Mouse (Mus musculus) T-helper 2 cell (primary cell): ENCODE results near the gene Csta1.
"Not testable (repeated sequence)": the region's sequence is repeated elsewhere in the genome, so short reads cannot be mapped to it uniquely, and the experiment has no call there.

Source experiments
- in situ Hi-C: fragments of 300-600 bp; cut with MboI, MseI; formaldehyde crosslinking; loops from one replicate; pipeline ENCODE4 v1.15.1; 2025; ENCODE audit warnings: high pct_unique_total_duplicates

The Csta1 gene

DNA sequence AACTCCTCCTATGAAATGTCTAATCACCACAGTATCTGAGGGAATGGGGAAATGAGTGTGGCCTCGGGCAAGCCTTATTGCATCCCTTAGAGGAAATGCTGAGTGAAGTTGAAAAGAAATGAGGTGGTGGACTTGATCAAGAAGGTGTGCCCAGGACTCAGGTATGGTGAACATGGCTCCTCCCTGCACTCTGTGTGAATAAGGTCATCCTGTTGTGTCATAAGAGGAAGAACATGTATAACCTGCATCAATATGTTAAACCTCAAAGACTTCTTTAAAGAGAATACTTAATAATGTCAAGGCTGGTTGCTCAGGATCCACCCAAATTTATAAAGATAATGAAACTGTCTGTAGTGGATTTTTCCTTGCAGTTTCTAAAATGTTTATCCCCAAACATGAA, at the start of gene Csta1:
Gene Csta1, minus strand, starts transcription at position 101 of the 400 bp plus-strand sequence.
- in situ Hi-C loops, result no loop called here

DNA sequence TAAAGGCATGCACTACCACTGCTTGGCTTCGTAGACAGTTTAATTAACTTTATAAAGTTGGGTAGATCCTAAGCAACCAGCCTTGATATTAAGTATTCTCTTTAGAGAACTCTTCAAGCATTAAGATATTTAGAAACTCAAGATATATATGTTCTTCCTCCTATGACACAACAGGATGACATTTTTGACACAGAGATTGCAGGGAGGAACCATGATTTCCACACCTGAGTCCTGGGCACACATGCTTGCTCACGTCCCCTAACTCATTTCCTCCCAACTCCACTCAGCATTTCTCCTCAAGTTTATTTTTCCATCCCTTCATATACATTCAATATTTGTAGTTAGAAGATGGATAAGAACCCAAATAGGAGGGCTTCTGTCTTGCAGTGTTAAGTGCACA, 48.9 kb upstream of the Csta1 start:
- in situ Hi-C loops, result no loop called here

DNA sequence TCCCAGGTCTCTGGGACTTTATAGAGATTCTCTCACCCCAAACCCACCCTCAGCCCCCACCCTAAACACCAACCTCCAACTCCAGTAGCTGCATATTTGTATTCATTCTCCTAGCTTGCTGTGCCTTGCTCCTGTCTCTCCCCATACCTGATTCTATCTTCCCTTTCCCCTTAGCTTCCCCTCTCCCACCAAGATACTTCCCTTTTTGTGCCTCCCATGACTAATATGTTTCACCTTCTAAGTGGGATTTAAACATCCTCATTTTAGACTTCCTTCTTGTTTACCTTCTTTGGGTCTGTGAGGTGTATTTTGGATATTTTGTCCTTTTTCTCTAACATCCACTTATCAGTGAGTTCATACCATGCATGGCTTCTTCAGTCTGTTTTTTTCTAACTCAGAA, 45.1 kb upstream of the Csta1 start:
- in situ Hi-C loops, result no loop called here

DNA sequence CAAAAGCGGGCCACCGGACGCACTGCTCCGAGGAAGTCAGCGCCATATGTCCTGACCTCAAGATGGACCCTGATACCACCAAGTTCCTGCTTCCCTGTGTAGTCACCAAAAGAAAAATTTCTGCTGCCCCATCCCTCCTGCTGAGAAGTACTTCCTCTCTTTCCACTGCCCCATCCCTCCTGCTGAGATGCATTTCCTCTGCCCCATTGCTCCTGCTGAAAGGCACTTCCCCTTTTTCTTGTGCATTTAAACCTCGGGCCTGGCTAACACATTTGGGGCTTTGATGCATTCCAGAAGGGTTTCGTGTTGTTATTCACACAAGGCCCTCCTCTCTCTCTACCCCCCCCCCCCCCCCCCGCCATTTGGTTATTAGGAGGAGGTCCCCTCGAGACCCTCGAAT, 36.8 kb upstream of the Csta1 start:
- in situ Hi-C loops, result not testable (repeated sequence)

DNA sequence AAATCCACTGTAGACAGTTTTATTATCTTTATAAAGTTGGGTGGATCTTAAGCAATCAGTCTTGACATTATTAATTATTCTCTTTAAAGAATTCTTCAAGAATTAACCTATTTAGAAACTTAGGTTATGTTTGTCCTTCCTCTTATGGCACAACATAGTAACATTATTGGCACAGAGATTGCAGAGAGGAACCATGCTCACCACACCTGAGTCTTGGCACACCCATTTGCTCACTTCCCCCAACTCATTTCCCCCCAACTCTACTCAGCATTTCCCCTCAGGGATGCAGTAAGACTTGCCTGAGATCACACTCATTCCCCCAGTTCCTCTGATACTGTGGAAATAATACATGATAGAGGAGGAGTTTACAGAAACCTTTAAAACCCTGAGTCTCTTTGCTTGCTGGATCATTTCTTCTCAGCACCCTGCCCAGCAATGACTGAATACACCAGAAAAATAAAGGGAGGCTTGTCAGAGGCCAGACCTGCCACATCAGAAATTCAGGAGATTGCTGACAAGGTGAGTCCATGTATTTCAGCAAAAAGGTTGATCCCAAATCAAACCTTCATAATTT, 25.4 kb upstream of the Csta1 start, which contains the start of gene Stfa2l1:
Gene Stfa2l1, plus strand, starts transcription at position 410 of the 574 bp plus-strand sequence.
- in situ Hi-C loops, result no loop called here

DNA sequence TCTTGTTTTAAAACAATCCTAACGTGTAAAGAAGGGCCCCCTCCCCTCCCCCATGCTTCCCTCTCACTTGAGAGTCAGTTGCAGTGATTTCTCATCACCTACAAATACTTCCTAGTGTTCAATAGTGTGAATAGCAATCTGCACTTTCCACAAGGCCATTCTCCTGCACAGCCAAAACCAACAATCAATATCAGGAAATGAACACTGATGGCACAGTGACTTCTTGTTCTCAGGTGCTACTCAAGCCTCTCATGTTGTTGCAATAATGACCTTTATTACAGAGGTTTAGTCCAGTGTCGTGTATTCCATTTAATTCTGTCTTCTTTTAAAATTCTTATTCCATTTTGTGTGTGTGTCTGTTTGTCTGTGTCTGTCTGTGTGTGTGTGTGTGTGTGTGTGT, 7.2 kb upstream of the Csta1 start:
- in situ Hi-C loops, result no loop called here

DNA sequence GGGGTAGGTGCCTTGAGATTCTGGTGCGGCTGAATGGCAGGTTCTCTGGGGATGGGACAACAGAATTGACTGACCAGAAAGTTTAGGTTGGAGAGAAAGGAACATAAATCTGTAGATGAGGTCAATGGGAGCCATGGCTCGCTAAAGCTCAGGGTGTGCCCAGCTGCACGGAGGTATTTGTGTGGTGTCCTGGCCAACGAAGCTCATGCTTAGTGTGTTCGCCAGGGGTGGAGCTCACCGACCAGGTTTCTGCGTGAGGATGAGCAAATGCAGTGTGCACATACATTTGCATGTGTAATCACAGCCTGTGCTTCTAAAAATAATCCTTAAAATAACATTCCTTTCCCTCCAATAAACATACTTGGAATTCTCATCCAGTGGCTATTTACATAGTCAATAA, 2.9 kb downstream of the Csta1 start:
- in situ Hi-C loops, result no loop called here

DNA sequence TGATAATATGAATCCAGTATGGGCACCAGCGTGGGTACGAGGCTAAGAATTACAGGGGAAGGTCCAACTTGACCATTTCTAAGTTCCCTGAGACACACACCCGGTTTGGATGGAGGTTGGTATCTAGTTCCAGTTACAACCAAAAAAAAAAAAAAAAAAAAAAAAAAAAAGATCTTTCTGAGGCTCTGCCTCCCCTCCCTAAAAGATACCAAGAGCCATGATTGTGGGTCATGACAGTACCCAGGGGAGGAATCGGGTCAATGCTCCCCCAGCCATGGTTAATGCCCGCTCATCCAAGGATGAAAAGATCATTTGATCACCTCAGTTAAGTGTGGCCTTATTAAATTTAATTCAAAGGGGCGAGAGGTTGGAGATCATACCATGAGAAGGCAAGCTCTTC, 15.3 kb downstream of the Csta1 start:
- in situ Hi-C loops, result not testable (repeated sequence)

DNA sequence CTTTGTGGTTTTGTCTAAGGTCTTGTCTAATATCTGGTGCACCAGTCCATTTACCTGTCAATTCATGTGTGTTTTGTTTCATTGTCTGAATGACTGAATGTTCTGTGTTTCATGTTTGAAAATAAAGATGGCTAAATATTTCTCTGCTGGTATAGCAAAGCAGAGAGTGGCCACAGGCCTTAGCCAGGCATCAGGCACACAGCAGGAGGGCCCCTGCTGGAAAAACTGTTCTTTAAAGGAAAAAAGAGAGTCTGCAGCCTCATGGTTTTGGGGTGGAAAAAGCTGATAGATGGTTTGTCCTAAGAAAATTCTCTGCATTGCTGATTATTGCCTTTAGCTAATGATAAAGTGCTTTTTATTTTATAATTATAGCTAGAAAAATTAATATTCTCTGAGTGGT, 19.6 kb downstream of the Csta1 start:
- in situ Hi-C loops, result loop anchor here (5.0 kb wide), 1 partner anchor 596 kb away; no protein-coding TSS in a partner anchor

DNA sequence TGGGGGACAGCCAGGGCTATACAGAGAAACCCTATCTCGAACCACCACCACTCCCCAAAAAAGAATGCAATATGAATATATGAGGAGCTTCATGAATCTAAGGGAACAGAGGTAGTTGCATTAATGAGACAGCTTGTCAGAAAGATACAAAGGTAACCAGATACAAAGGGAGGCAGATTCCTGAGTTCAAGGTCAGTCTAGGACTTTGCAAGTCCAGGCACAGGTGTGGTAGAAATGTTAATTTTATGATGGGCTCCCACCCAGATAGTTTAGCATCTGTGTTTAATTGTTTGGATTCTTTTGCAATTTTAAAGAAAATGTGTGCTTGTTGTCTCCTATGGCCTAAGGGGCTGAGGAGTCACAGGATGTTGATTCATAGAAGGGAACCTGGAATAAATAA, 28.8 kb downstream of the Csta1 start:
- in situ Hi-C loops, result no loop called here

DNA sequence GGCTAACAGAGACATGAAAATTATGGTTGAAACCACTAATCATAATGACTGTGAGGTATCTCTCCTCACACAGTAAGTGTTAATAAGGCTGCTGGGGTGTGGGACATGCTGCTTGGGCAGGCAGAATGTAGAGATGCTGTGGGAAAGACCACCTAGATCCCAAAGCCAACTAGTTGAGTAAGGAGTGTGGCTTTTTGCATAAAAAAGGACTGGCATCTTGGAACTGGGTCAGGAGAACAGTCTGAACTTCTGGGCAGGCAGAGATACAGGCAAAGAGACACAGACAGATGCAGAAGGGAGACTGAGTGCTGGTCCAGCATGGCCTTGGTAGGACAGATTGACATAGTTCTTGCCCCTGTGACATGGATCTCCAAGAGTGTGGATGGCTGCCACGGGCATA, 29.5 kb downstream of the Csta1 start:
- in situ Hi-C loops, result no loop called here

DNA sequence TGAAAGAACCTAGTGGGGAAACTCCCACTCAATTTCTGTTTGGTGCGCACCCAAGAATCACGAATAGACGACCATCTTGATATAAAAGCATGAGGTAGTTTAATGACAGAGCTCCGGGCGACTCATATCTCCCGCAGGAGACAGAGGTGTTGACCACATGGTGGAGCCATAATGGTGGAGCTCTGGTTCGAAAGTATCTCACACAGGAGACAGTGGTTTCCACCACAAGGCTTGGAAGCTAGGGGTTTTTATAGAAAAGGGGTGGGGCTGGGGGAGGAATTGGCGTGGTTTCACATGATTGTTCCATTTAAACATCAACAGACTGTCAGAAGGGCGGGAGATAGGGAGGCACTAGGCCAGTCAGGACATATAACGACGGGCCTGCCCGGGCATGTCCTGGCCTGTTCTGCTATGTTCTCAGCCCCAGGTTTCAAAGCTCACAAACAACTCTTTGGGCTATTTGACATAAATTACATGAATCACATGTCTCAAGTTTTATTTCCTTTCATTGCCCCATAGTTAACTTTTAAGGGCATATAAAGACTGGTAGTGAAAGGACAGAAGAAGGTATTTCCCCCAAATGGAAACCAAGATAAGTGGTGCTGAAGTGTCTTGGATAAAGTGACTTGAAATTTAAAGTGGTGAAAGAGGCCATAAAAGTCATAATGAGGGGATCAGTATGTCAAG, 33.1 kb downstream of the Csta1 start:
- in situ Hi-C loops, result loop anchor here (25.0 kb wide), 2 partner anchors 714 to 1439 kb away; partner anchors contain the start of genes Gtf2e1 and Rabl3

DNA sequence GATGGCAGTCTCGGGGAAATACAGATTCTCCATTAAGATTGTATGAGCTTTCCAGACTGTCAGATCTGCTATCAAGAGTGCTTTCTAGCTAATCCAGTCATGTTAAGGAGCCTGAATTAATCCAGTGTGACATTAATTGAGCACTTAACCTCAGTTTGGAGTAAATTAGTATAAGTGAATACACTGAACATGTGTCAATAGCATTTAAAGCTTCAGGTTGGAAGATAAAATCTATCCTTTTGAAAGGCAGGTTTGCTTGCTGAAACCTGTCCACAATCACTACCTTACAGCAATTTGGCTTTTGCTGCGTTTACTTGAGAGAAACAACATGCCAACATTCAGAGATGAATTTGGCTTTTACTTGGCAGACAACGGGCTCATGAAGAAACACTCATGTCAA, 37.0 kb downstream of the Csta1 start:
- in situ Hi-C loops, result loop anchor here (25.0 kb wide), 2 partner anchors 718 to 1443 kb away; partner anchors contain the start of genes Gtf2e1 and Rabl3

DNA sequence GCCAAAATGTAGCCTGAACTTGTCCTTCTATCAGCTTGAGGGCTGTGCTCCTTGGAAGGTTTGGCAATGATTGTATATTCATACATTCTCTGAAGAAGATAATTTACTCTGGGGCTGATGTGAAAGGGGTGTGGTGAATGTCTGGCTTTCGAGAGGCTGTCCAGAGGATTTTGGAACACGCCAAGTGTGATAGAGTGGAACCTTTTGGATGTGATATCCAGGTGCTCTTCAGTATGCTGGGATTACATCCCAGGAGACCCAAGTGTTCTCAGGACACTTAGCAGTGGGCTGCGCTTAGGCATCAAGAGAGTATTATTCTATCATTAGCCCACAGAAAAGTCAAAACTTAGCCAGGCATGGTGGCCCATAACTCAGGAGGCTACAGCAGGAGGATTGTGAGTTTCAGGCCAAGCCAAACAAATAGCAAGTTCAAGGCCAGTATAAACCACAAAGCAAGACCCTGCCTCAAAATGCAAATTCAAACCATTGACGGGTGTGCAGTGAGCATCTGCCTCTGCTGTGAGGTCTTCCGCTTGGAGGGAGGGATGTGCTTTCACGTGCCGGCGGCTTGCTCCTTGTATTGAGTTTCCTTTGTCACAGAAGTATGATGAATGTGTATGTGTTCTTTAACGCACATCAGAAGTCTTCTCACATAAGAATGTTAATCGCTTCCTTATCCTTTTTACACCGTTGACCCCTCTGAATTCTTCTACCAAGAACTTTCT, 40.1 kb downstream of the Csta1 start:
- in situ Hi-C loops, result loop anchor here (25.0 kb wide), 2 partner anchors 721 to 1446 kb away; partner anchors contain the start of genes Gtf2e1 and Rabl3

DNA sequence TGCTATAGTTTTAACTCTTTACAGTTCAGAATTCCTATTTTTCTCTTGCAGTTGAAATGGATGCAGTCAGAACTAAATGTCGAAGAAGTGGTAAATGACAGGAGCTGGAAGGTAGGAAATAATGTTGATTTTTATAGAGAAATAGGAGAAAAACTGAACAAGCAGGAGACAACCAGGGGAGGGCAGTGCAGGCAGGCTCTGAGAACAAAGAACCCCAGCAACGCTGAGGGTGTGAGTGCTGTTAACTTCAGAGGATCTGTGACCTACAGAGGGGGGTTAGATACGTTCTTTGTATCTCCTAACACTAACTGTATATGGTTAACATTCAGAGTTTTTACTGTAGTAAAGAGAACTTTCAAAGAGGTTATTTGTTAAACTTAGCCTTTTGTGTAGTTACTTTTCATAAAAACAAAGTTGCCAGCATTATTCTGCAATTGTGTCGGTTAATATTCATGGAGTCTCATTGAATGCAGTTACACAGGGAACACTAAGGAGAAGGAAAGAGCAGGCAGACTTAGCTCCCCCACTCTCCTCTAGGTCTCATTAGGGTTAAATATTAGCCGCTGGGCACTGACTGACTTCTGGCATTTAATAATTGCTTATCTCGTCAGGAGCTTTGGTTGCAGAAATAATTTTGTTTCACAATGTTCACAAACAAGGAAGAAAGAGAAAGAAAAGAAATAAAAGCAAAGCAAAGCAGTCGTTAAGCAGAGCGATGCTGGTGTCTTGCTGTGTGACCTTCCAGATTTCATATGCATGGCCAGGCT, 41.0 kb downstream of the Csta1 start:
- in situ Hi-C loops, result loop anchor here (25.0 kb wide), 2 partner anchors 722 to 1447 kb away; partner anchors contain the start of genes Gtf2e1 and Rabl3

DNA sequence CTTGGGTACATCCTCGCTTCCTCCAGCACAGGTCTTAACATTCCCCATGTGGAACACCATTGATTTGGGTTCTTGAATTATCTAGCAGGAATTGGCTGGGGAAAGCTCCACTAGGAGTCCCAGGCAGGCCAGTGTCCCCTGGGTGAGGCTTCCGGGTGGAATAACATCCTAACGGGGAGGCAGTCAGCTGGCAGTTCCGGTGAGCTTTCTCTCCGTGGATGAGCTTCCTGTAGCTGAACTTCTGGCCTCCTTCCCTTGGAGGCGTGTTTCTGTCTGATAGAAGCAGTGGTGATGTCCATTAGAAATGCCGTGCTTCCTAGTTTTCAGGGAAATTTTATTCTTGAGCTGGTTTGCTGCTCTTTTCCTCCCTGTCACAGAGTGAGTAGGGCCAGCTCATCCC, 42.0 kb downstream of the Csta1 start:
- in situ Hi-C loops, result loop anchor here (25.0 kb wide), 2 partner anchors 723 to 1448 kb away; partner anchors contain the start of genes Gtf2e1 and Rabl3

DNA sequence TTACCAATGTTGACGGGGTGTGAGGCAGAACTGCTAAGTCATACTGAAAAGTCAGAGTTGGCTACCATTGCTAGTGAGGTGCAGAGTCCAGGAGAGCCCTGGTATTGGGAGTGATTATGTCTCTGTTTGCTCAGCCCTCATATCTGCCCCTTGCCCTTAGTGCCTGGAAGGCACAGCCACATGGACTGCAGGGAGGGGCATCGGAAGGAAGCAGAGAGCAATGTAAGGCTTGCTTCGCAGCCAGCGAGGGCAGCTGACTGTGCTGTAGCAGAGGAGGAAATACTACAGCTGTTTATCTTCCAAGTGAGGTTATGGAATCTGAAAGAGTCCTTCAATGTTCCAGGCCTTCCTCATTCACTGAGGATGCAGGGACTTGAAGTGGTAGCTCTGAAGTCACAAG, 43.2 kb downstream of the Csta1 start:
- in situ Hi-C loops, result loop anchor here (25.0 kb wide), 2 partner anchors 724 to 1449 kb away; partner anchors contain the start of genes Gtf2e1 and Rabl3

DNA sequence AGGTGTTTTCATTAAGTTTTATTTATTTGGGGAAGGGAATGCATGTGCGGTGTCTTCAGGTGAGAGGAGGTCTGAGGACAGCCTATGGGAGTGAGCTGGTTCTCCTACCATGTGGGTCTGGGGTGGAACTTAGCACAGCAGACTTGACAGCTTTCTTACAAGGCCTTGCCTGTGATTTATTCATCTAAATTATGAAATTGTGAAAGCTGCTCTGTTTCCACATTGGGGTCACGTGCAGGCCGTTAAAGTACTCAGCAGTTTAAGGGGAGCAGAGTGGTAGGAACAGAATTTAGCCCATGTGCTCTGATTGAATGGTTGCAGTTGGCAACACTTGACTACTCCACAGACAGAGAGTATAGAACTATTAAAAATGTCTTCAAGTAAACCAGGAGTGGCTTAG, 51.1 kb downstream of the Csta1 start:
- in situ Hi-C loops, result loop anchor here (25.0 kb wide), 2 partner anchors 732 to 1457 kb away; partner anchors contain the start of genes Gtf2e1 and Rabl3

DNA sequence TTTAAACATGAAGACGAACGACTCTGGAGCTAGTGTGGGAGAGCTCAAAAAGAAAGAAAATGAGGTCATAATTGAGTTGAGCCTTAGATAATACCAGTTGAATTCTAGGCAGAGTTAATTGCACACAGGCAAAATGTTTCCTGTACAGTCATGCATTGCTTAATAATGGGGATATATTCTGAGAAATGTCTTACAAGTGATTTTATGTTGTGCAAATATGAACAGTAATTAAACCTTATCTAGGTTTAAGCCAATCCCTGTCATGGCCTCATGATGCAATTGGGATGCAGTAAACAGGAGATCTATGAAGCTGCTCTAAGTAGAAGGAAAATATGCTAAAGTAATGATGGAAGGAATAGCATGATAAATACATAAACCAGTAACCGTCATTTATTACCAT, 56.3 kb downstream of the Csta1 start:
- in situ Hi-C loops, result loop anchor here (5.0 to 25.0 kb wide), 3 partner anchors 87 to 1463 kb away; partner anchors contain the start of genes Gtf2e1 and Rabl3

DNA sequence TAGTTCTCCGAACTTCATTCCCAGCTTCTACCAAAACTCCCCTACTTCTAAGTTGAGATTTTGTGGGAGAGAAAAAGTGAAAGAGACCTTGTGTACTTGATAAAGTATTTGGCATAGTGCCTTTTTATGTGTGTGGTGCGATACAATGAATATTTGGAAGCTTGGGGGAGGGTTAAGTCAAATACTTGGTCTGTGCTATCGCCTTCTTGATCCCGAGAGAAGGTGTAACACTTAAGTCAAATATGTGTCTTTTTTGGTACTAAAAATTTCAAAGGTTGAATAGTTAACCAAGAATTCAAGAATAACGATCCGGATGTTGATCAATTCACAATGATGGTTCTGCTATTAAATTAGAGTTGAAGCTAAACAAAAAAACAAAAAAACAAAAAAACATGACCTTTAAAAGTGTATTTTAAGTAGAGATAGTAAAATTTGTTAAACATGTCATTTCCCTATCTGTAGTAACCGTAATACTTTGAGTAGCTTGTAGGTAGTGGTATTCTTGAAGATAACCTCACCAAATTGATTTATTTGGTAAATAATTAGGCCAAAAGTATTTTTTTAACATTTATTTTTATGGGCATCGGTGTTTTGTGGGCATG, 58.5 kb downstream of the Csta1 start:
- in situ Hi-C loops, result loop anchor here (5.0 kb wide), 1 partner anchor 85 kb away; no protein-coding TSS in a partner anchor
